Mouse (Mus musculus) kidney, adult 2 months (tissue): ENCODE data around the gene Rapgefl1.

Experiments
- CTCF ChIP-seq: fragments of 200-500 bp; conservative IDR thresholded peaks from 2 replicates; pipeline ENCODE4 v1.5.1; 2011; ENCODE audit warnings: low read depth, mild to moderate bottlenecking, control low read depth, low read length, moderate library complexity, mixed read lengths; ENCODE audit not compliant: insufficient read depth, insufficient read length
- POLR2A ChIP-seq: fragments of 200-500 bp; IDR thresholded peaks from one replicate; pipeline ENCODE4 v1.6.1; 2011; ENCODE audit warnings: low read depth, low read length, control low read depth

- TF ChIP-seq POLR2A (no peak), CTCF (no peak)
These were observed 47.3 kb upstream of the Rapgefl1 start for GRCm38 (mm10) chr11:98789219-98789807.
